Mouse (Mus musculus): ENCODE measurements at regions not wholly inside any gene's neighbourhood (a gene's known extent, or its start where the extent isn't known, plus 50 kb on each side); places are given as distances from the start of the nearest gene placed in this dataset.

GRCm38 (mm10) chr3:52158788-52159260 lies 53.9 kb upstream of the Maml3 start:
- no peak for DNase-seq (ENCODE audit: low read depth, low spot score)

GRCm38 (mm10) chr3:52161688-52162087 lies 56.8 kb upstream of the Maml3 start:
- DNase-seq (ENCODE audit: low read depth, low spot score), result no peak

GRCm38 (mm10) chr3:52163990-52164389 lies 59.1 kb upstream of the Maml3 start:
- DNase-seq (ENCODE audit: low read depth, low spot score), result no peak

DNA sequence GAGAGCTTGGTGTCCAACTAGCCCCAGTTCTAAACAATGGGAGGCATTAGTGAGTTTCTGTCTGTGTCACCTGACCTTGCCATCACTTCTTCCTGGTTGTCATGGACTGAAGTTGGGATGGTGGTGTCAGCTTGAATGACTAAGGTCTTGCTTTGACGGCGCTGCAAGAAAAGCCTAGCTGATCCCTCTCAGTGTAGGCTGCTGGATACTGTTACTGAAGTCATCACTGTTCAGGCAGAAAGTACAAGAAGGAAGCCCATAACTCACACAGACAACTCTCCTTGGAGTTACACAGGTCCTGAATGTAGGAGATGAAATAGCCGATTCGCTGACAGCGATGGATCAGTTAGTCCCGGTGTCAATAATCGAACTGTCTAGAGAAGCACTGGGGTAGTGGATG lies 62.5 kb upstream of the Maml3 start:
- DNase-seq (ENCODE audit: low read depth, low spot score), result no peak

DNA sequence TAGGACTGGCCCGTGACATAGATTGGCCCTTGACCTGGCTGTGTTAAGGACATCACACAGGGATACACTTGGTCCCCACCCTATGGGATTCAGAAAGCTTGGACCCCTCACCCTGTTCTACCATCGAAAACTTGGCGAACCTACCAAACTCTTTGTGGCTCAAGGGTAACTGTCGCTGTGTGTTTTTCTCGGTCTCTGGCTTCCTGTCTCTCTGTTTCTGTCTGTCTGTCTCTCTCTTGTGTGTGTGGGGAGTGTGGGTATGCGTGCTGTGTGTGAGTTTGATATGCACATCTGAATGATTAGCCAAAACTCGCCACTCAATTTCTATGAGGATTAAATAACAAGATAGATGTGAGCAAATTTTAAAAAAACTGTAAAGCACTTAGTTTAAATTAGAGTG lies 66.0 kb upstream of the Maml3 start:
- no peak for DNase-seq (ENCODE audit: low read depth, low spot score)

- no peak for DNase-seq (ENCODE audit: low read depth, low spot score)
These were observed 66.4 kb upstream of the Maml3 start for GRCm38 (mm10) chr3:52171303-52171702.

GRCm38 (mm10) chr3:52173490-52173889 lies 68.6 kb upstream of the Maml3 start:
- no peak for DNase-seq (ENCODE audit: low read depth, low spot score)

DNA sequence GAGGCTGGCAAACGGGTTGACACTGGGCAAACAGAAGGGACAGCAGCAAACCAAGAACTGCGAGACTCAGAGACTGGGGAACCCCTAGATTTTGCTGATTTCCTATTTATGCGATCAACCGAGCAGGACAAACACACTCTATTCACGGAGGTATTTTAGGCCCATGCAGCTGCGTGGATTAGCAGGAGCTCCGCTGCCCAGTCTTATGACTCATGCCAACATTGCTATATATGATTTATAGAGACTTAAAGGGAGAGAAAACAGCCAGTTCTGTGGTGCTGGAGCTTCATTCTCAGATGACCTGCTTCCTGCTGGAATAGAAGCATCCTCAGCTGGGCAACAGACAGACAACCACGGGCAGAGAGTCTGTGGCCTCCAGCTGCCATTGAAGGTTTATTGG lies 71.2 kb upstream of the Maml3 start:
- DNase-seq (ENCODE audit: low read depth, low spot score), result no peak

DNA sequence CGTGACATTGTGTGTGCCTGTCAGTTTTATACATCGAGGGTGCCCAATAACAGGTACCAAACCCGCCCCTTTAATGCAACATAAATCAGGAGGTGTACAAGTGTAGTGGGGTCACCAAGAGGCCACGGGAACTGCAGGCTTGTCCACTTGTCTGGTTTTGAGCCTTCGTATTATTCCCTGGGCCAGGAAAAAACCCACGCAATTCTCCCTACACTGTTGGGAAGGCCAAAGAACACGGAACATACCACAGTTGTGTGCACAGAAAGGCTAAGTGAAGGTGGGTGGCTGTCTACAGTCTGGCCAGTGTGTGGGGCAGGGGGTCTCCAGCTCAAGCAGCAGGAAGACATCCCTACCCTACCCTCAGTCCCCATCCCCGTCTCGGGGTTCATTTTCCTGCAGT lies 74.0 kb upstream of the Maml3 start:
- no peak for DNase-seq (ENCODE audit: low read depth, low spot score)

DNA sequence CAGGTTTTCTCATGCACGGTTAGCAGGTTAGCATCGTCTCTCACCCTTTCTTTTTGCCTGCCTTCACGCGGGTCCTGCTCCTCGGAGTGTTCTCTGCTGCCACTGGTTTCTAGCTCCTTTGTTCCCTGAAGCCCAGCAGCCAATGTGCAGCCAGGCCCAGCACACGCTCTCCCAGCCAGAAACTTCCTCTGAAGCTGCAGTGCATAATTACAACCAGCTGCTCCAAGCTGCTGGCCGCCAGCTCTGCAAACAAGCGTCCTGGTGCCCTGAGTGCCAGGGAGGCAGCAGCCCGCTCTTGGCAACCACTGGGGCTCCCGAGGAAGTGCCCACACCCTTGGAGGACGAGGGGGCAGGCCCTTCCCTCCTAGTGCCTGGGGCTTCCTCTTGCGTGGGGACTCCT lies 74.8 kb upstream of the Maml3 start:
- DNase-seq (ENCODE audit: low read depth, low spot score), result peak; percentile 92

DNA sequence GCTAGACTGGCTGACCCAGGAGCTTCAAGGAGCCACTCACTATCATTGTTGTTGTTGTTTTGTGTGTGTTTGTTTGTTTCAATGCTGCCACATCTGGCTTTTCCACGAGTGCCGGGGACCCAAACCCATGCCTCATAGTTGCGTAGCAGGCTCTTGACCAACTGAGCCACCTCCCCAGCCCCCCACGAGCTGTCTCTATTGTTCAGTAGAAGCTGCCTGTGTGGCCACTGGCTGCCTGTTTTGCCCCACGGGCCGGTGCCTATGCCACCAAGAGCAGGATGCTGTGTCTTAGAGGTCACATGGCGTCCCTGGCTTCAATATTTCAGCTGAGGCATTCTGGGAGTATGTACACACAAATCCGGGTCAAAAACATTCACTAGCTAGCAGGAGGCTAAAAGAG lies 75.4 kb upstream of the Maml3 start:
- DNase-seq (ENCODE audit: low read depth, low spot score), result no peak

DNA sequence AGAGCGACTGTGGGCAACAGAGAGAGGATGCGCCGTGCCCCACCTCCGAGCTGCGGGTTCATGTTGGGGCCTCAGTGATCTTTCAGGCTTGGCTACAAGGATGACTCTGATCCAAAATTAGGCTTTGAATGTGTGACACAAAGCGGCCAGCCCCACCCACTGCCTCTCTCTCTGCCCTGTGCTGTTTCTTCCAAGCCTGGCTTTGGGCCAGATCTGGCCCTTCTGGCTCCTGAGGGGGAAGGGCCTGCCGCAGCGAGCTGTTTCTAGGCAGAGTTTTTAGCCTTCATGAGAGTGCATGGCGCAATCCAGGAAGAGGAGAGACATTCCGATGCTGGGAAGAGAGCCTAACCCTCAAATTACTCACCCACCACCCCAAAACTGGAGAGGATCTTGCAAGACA lies 75.9 kb upstream of the Maml3 start:
- peak; percentile 68 for DNase-seq (ENCODE audit: low read depth, low spot score)

DNA sequence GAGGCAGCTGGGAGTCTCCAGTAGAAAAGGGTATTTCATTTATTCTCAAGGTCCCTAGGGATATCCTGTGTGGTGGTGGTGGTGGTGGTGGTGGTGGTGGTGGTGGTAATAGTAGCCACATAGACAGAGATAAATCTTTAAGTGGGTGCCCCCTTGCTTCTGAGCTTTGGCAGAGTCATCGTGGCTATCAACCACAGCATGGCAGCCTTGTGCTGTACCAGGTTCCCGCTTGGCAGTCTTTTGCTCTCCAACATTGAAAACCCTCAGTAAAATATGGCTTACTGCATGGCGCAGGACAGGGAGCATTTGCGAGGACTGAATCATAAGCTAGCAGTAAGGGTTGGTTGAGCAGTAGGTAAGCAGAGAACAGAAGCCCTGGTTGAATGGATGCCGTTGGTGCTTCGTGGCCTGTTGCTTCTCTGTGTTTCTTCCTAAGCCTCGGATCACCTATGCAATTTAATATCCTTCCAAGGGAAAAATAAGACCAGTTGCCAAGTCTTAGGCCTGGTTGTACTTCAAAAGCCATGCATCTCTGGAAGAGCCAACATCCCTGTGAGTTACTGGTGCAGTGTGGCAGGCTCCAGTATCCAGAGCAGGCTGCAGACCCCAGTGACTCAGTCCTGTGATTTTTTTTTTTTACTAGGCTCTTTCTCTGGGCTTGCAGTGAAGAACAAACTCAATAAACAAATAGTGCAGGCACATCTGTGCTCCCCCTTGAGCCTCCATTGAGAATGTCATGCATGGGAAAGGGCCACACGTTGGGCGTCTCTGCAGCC lies 76.6 kb upstream of the Maml3 start:
- no peak for DNase-seq (ENCODE audit: low read depth, low spot score)

- no peak for DNase-seq (ENCODE audit: low read depth, low spot score)
These were observed 79.4 kb upstream of the Maml3 start for GRCm38 (mm10) chr3:52184241-52184640.

GRCm38 (mm10) chr3:52185351-52185750 lies 80.5 kb upstream of the Maml3 start:
- DNase-seq (ENCODE audit: low read depth, low spot score), result no peak

GRCm38 (mm10) chr3:52187401-52187801 lies 80.7 kb upstream of the Foxo1 start:
- no peak for DNase-seq (ENCODE audit: low read depth, low spot score)

- no peak for DNase-seq (ENCODE audit: low read depth, low spot score)
These were observed 79.8 kb upstream of the Foxo1 start for GRCm38 (mm10) chr3:52188303-52188702.

- no peak for DNase-seq (ENCODE audit: low read depth, low spot score)
These were observed 79.1 kb upstream of the Foxo1 start for GRCm38 (mm10) chr3:52189016-52189415.

DNA sequence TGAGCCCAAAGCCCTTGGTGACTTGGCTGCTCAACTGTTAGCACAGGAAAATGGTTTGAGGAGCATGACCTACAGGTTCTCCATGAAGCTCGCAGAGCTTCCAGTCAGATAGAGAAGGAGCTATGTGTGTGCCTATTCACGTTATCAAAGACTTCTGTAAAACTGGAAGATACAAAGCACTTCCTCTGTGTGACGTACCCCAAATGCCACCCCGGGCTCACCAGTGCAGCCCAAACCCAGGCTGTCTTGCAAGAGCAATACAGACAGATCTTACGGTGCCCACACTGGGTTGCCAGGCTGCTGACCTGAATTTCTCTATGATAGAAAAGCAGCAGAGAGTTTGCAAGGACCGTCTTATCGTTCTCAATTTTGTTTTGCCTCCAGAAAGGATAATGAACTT lies 78.1 kb upstream of the Foxo1 start:
- no peak for DNase-seq (ENCODE audit: low read depth, low spot score)

DNA sequence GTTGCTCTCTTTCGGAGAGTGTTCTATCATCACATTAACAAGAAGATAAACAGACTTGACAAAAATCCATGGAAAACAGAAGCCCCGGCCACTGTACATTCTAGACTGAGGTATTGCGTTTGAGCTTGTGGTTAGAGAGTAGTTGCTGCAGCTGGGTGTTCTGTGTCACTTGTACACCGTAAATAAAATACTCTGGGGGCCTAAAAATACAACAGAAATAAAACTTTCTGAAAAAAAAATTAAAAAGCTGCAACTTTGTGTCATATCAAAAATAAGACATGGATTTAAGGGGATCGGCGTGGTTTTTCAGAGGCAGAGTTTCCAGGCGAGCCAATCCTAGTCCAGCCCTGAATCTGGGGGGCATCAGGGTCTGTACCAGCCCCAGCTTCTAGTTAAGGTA lies 75.1 kb upstream of the Foxo1 start:
- no peak for DNase-seq (ENCODE audit: low read depth, low spot score)

DNA sequence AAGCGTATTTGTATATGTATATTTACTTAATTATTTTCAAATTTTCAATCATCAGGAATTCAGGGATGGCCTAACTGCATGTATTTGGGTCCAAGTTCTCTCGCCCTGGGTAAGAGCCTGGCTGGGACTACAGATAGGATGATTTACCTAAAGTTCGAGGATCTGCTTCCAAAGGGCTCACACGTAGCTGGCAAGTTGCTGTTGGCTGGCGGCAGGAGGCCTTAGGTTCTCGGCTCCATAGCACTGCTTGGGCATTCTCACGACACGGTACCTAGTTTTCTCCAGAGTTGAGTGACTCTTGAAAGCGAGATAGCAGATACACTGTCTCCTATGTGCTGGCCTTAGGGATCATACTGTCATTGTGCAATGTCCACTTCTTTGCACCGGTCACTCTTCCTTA lies 73.9 kb upstream of the Foxo1 start:
- DNase-seq (ENCODE audit: low read depth, low spot score), result no peak

DNA sequence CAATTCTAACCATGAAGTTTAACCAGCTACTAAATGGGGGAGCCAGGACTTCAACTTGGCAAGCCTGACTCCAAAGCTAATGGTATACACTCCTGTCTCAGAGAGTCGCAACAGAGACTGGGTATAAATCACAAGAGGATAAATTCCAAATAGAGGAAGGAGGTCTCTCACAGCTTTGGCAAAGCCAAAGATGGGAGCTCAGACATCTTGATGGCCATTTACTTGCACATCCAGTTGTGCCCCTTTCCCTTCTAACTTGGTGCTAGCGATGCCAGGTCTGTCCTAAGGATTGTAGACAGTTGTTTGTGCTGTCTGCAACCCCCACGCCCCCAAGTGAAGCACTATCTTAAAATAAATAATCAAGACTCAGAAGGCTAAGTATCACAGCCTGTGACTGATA lies 72.7 kb upstream of the Foxo1 start:
- no peak for DNase-seq (ENCODE audit: low read depth, low spot score)

DNA sequence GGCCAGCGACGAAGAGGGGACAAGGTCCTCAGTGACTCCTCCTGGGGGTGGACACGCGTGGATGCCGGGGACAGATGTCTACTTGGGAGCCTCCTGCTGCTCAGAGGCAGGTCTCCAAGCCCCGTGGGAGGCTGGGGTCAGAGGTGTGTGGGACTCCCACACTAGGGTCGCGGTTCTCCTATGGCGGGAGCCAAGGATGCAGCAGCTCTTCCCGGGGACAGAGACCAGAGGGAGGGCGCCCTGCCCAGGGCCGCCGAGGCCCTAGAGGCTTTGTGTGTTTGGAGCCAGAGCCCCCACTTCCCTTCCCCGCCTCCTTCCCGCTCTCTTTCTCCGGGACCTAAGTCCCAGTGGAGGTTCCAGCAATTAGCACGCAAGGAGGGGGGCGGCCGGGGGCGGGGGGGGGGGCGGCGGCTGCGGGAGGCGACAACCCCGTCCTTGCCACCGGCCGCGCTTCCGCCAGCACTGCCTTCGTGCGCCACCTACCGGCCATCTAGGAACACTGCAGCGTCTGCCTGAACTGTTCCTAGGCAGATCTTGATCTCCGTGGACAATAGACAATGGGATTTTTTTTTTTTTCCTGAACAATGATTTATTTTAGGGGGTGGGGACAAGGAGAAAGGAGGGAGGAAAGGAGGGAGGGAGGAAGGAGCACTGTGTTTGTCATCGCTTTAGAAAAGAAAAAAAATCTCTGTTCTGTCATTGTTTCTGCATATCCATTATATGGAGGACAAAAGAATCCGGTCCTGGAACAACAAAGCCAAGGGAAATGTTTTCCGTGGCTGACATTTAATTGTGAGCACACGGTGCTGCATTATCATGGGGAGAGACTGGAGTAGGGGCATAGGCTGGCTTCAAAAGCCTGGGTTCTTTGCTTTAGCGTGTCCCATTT lies 71.8 kb upstream of the Foxo1 start:
- peak; percentile 82 for DNase-seq (ENCODE audit: low read depth, low spot score)
